In the genomic region with DNA sequence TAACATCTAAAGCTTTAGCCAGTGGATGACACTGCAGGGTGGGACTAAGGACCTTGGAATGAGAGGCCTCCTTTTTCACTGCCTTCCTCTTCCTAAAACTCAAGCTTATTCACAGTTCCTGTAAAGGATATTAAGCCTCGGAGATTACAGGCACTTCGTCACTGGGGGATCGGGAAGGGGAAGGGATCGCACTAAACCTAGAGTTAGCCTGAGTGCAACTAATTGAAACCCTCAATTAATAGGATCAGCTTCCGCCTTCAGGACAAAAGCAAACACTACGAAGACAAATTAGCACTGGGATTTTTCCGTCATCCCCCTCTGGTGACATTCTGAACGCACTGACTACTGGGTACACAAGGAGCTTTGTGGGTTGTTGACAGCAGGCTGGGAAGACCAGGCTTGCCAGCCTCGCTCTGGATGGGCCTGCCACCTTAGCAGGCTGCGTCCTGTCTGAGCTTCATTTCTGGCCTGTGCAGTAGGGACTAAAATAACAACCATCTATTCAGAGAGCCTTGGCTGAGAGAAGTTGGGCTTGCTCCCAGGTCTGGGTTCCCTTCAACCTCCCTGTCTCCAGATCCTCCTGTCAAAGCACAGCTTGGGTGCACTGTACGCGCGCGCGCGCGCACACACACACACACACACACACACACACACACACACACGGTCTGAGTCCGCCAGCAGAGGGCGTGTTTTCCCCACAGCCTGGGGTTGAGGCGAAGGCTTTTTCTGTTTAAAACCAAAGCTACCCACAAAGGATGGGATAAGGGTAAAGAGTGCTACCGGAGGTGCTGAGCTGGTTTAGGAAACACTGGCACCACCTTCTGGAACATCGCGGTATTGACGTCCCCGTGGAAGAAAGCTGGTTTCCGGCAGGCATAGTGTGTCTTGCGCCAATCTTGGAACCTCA, we compare ENCODE assay signal across 8 mouse cellular contexts.
DNase-seq lines count a peak whose midpoint lies in the region; ATAC-seq lines count a peak whose summit lies in the region.

No protein-coding gene starts in this region.

- ATAC-seq in common myeloid progenitor, adult 5-6 weeks (replicated peaks; ENCODE audit: low read depth, poor library complexity, severe bottlenecking) = peak; percentile 92
- peak; percentile 89 for ATAC-seq in megakaryocyte progenitor cell, adult 5-6 weeks (replicated peaks; ENCODE audit: poor library complexity)

- peak; percentile 90 for DNase-seq in ZHBTc4 (ENCODE audit: low read depth, low spot score)
- peak; percentile 70 for DNase-seq in gastrocnemius, postnatal 14 days
- DNase-seq in induced T-regulatory cell, adult 2 months (ENCODE audit: low read depth) = peak; percentile 92
- DNase-seq in left cerebral cortex, adult 8-10 months (ENCODE audit: low spot score in 2 of 2) = peak; percentile 76 to 82
- DNase-seq in right cerebral cortex, postnatal 36 days (ENCODE audit: low spot score in 2 of 2) = peak; percentile 66 to 73
- DNase-seq in urinary bladder, postnatal 4 days (ENCODE audit: low spot score in 2 of 2) = peak; percentile 65 to 80

- intact Hi-C loops in gastrocnemius, postnatal 14 days (cut with DNase I; ENCODE audit: low total_unique reads) = loop anchor here (2.0 kb wide), 1 partner anchor 144 kb away; no protein-coding TSS in a partner anchor

Comparison
In these comparisons a context has a peak if more than half of its experiments do, and no peak if none do; other contexts are left out.
1. Peak in every context shown above with its lines: DNase-seq and ATAC-seq.